Mouse (Mus musculus): ENCODE measurements around the gene Iqcf1. TPM values are rescaled to one million over a fixed set of nuclear protein-coding genes. Genes with fewer than 3 reads are reported as not detected.

Gene Iqcf1
- polyA plus RNA-seq, 1 experiment from 2014 or later, result not detected

DNA sequence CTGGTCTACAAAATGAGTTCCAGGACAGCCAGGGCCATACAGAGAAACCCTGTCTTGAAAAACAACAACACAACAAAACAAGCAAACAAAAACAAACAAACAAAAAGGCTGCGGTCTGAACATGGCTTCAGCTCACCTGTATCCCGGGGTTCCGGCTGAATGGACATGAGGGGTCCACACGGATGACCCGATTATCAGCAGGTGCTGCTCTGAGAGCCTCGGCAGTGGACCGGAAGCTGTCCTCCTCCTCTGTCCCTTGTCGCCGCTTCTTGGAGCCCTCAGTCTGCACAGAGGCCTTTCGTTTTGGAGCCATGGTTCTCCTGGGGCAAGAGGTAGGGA, 24.1 kb upstream of the Iqcf1 start, which contains the start of gene Rrp9:
Gene Rrp9 (plus strand): TSS at position 301 of the 339 bp plus-strand sequence.
- H3K36me3 ChIP-seq (ENCODE audit: control insufficient read depth, insufficient read depth, low read length), result no peaks in the 10 kb centered on the region
- ATAC-seq (replicated peaks; ENCODE audit: insufficient number of reproducible peaks, low FRiP score, low TSS enrichment), result no peak
- peak within 1 kb of the TSS; percentile 58 for H3K9ac ChIP-seq (ENCODE audit: low read depth, low read length)
- WGBS (ENCODE audit: insufficient replicate concordance), result 82% methylated on average over 10 of the region's 10 CpGs
- H3K9me3 ChIP-seq (replicated peaks; ENCODE audit: control insufficient read depth, low read length), result no peaks in the 10 kb centered on the region
- no peak within 1 kb of the TSS for H3K27ac ChIP-seq (ENCODE audit: low read depth, low read length)
- H3K4me3 ChIP-seq (ENCODE audit: low read depth, low read length), result peak within 1 kb of the TSS; percentile 57; the same call in 1 of the 2 replicates
- peaks cover 33% of the 10 kb centered on the region for H3K4me1 ChIP-seq (ENCODE audit: control insufficient read depth, insufficient read depth, low read length)
- H3K27me3 ChIP-seq (ENCODE audit: control insufficient read depth, insufficient read depth, low read length), result no peaks in the 10 kb centered on the region
- peak within 1 kb of the TSS; percentile 48 for H3K4me2 ChIP-seq

DNA sequence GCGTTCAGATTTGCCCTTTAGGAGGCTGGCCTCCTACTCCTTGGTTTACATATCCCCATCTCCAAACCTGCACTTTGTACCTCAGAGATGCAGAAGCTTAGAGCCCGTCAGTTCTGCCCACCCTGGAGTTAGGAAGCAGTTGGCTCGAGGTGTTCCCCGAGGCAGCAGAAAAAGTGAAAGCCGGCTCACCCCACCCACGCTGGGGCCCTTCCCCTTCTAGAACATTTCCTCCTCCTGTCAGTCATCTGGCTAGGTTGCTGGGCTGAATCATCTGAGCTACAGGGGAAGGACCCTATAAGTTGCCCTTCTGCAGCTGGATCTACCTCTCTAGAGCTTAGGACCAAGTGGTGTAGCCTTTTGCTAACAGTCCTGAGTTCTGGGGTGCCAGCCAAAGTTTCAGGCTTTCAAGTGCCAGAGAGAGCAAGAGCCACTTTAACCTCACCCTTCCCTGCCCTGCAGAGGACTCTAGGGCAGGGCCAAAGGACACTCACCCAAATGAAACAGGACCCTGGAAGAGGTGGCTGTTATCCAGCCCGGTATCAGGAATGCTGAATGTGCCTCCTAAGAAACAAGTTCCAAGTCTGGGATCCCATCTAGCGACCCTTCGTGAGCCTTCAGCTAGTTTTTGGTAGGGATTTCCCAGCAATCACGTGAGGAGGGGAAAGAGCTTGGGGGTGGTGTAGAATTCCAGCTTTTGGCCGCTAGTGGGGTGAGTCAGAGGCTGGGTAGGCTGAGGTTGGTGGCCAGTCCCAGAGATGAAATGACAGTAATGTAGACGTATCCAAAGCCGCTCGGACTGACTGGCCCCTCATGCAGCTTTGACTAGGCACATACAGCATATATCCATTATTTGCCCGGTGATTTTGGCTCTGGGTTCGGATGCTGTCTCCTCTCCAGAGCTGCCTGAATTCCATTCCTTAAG, 23.5 kb upstream of the Iqcf1 start:
- 31% methylated on average over 16 of the region's 16 CpGs for WGBS (ENCODE audit: insufficient replicate concordance)
- no peak overlapping the region for H3K27ac ChIP-seq (ENCODE audit: low read depth, low read length)

DNA sequence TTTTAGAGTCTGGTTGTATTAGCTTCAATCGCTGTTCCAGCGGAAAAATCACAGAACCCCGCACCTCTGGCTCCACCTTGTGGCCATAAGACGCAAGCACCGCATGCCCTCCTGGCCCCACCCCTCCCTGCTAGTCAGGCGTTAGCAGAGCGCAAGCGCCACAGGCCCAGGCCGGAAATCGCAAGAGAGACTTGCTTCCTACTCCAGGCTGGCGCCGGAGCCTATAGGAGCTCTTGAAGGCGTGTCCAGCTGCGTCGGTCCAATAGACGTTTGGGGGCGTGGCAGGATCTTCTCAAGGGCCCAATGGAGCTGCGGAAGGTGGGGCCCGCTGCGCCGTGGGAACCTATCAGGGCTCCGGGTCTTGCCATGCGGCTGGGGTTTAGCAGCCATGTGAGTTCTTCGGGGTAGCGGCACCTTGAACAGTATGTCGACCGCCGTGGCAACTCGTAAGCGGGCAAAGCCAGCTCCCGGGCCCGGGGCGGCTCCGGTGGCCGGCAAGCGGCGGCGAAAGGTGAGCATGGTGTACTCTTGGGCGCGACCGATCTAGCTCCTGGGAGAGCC, 22.8 kb upstream of the Iqcf1 start, which contains the start of gene Parp3:
Gene Parp3 (minus strand): TSS at position 26 of the 561 bp plus-strand sequence.
- H3K27me3 ChIP-seq (ENCODE audit: control insufficient read depth, insufficient read depth, low read length), result no peaks in the 10 kb centered on the region
- no peaks in the 10 kb centered on the region for H3K36me3 ChIP-seq (ENCODE audit: control insufficient read depth, insufficient read depth, low read length)
- peak within 1 kb of the TSS; percentile 63 for H3K9ac ChIP-seq (ENCODE audit: low read depth, low read length)
- H3K4me3 ChIP-seq (ENCODE audit: low read depth, low read length), result peak within 1 kb of the TSS; percentile 57
- ATAC-seq (replicated peaks; ENCODE audit: insufficient number of reproducible peaks, low FRiP score, low TSS enrichment), result peak; percentile 98
- no peak within 1 kb of the TSS for H3K27ac ChIP-seq (ENCODE audit: low read depth, low read length)
- WGBS (ENCODE audit: insufficient replicate concordance), result under 1% methylated on average over 41 of the region's 41 CpGs
- H3K4me1 ChIP-seq (ENCODE audit: control insufficient read depth, insufficient read depth, low read length), result peaks cover 28% of the 10 kb centered on the region
- peak within 1 kb of the TSS; percentile 77 for H3K4me2 ChIP-seq
- no peaks in the 10 kb centered on the region for H3K9me3 ChIP-seq (replicated peaks; ENCODE audit: control insufficient read depth, low read length)

More for the DNA sequence above, 23.5 kb upstream of the Iqcf1 start:
- H3K4me3 ChIP-seq (ENCODE audit: low read depth, low read length), result peak overlapping the region; percentile 57; the same call in 1 of the 2 replicates
- peaks cover 33% of the 10 kb centered on the region for H3K4me1 ChIP-seq (ENCODE audit: control insufficient read depth, insufficient read depth, low read length)
- H3K27me3 ChIP-seq (ENCODE audit: control insufficient read depth, insufficient read depth, low read length), result no peaks in the 10 kb centered on the region
- peak overlapping the region; percentile 48 for H3K4me2 ChIP-seq
- H3K9ac ChIP-seq (ENCODE audit: low read depth, low read length), result peak overlapping the region; percentile 58
- no peaks in the 10 kb centered on the region for H3K36me3 ChIP-seq (ENCODE audit: control insufficient read depth, insufficient read depth, low read length)
- peak; percentile 14; the same call in 1 of the 2 replicates for ATAC-seq (replicated peaks; ENCODE audit: insufficient number of reproducible peaks, low FRiP score, low TSS enrichment)
- H3K9me3 ChIP-seq (replicated peaks; ENCODE audit: control insufficient read depth, low read length), result no peaks in the 10 kb centered on the region

DNA sequence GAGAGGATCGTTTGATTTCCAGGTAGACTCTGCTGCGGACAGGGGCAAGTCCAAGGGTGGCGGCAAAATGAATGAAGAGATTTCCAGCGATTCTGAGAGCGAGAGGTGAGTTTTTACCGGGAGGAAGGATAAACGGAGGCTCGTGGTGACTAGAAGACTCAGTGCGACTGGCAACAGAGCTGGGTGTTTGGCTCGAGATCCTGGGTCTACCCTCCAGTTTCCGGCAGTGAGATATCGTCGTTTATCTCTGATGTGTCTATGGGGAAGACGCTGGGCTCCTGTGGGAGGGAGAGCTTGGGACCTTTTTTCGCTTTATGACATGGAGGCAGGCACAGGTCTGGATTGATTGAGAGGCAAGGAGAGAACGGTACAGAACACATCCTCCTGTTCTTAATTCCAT, 22.1 kb upstream of the Iqcf1 start:
- no peaks in the 10 kb centered on the region for H3K27me3 ChIP-seq (ENCODE audit: control insufficient read depth, insufficient read depth, low read length)
- peaks cover under 1% of the 10 kb centered on the region; the same call in 1 of the 2 replicates for H3K36me3 ChIP-seq (ENCODE audit: control insufficient read depth, insufficient read depth, low read length)
- H3K4me1 ChIP-seq (ENCODE audit: control insufficient read depth, insufficient read depth, low read length), result peaks cover 23% of the 10 kb centered on the region
- 2% methylated on average over 16 of the region's 16 CpGs for WGBS (ENCODE audit: insufficient replicate concordance)
- H3K27ac ChIP-seq (ENCODE audit: low read depth, low read length), result no peak overlapping the region
- H3K4me2 ChIP-seq, result peak overlapping the region; percentile 77
- no peak for ATAC-seq (replicated peaks; ENCODE audit: insufficient number of reproducible peaks, low FRiP score, low TSS enrichment)
- no peaks in the 10 kb centered on the region for H3K9me3 ChIP-seq (replicated peaks; ENCODE audit: control insufficient read depth, low read length)
- peak overlapping the region; percentile 57 for H3K4me3 ChIP-seq (ENCODE audit: low read depth, low read length)
- H3K9ac ChIP-seq (ENCODE audit: low read depth, low read length), result peak overlapping the region; percentile 63

DNA sequence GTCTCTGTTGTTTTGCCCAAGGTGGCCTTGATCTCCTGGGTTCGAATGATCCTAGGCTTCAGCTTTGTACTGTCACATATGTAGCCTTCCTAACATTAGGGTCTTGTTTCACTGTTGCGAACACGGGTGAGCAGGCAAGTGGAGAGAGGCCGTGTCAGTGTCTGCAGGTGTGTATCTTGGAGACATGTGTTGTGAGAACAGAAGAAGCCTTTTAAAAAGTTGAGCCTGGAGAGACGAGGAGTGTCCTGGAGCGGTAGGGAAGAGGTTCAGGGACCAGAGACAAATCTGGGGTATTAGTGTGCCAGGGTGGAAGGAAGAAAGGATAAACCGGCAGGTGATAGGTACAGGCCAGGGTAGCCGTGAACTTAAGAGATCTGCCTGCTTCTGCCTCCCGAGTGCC, 21.7 kb upstream of the Iqcf1 start:
- Histone ChIP-seq H3K4me1 (ENCODE audit: control insufficient read depth, insufficient read depth, low read length) (peaks cover 23% of the 10 kb centered on the region), H3K4me3 (ENCODE audit: low read depth, low read length) (peak overlapping the region; percentile 57), H3K9ac (ENCODE audit: low read depth, low read length) (peak overlapping the region; percentile 63; the same call in 1 of the 2 replicates), H3K27ac (ENCODE audit: low read depth, low read length) (no peak overlapping the region), H3K27me3 (ENCODE audit: control insufficient read depth, insufficient read depth, low read length) (no peaks in the 10 kb centered on the region), H3K36me3 (ENCODE audit: control insufficient read depth, insufficient read depth, low read length) (peaks cover 5% of the 10 kb centered on the region), H3K9me3 (replicated peaks; ENCODE audit: control insufficient read depth, low read length) (no peaks in the 10 kb centered on the region), H3K4me2 (peak overlapping the region; percentile 77)
- whole genome bisulfite sequencing (ENCODE audit: insufficient replicate concordance), result 77% methylated on average over 9 of the region's 9 CpGs
- no peak for ATAC-seq (replicated peaks; ENCODE audit: insufficient number of reproducible peaks, low FRiP score, low TSS enrichment)

DNA sequence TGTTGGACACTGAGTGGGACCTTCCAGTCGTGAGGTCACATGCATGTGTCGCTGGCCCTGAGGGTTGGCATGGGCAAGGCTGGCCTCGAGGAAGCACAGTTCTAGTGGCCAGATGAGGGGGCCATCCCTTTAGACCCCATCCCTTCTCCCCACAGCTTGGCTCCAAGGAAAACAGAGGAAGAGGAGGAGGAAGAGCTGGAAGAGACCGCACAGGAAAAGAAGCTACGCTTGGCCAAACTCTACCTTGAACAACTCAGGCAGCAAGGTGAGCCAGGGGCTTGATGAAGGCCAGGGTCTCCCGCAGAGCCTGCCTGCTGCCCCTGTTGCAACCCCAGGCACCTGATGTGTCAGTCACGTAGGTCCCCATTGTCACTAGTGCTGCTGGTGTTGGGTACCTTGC, 19.2 kb upstream of the Iqcf1 start:
- Histone ChIP-seq H3K27ac (ENCODE audit: low read depth, low read length) (no peak overlapping the region), H3K4me3 (ENCODE audit: low read depth, low read length) (no peak overlapping the region), H3K9ac (ENCODE audit: low read depth, low read length) (no peak overlapping the region), H3K4me2 (no peak overlapping the region), H3K9me3 (replicated peaks; ENCODE audit: control insufficient read depth, low read length) (no peaks in the 10 kb centered on the region), H3K4me1 (ENCODE audit: control insufficient read depth, insufficient read depth, low read length) (peaks cover 13% of the 10 kb centered on the region), H3K36me3 (ENCODE audit: control insufficient read depth, insufficient read depth, low read length) (peaks cover 21% of the 10 kb centered on the region), H3K27me3 (ENCODE audit: control insufficient read depth, insufficient read depth, low read length) (no peaks in the 10 kb centered on the region)
- no peak for ATAC-seq (replicated peaks; ENCODE audit: insufficient number of reproducible peaks, low FRiP score, low TSS enrichment)
- WGBS (ENCODE audit: insufficient replicate concordance), result 90% methylated on average over 7 of the region's 7 CpGs

DNA sequence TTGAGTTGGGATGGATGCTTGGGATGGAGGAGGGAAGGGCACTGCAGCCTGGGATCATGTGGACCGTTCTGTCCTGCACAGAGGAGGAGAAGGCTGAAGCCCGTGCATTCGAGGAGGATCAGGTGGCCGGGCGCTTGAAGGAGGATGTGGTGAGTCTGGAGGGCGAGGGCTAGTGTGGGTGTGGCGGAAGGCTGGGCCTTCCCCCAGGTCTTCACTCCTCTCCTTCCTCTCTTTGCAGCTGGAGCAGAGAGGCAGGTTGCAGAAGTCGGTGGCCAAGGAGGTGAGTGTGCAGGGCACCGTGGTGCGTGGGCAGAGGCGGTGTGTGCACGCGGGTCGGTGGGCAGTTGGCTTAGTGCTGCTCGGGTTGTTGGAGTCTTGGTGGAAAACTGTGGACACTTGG, 18.7 kb upstream of the Iqcf1 start:
- Histone ChIP-seq H3K9ac (ENCODE audit: low read depth, low read length) (no peak overlapping the region), H3K36me3 (ENCODE audit: control insufficient read depth, insufficient read depth, low read length) (peaks cover 21% of the 10 kb centered on the region), H3K27ac (ENCODE audit: low read depth, low read length) (no peak overlapping the region), H3K4me1 (ENCODE audit: control insufficient read depth, insufficient read depth, low read length) (peaks cover 9% of the 10 kb centered on the region), H3K27me3 (ENCODE audit: control insufficient read depth, insufficient read depth, low read length) (no peaks in the 10 kb centered on the region), H3K9me3 (replicated peaks; ENCODE audit: control insufficient read depth, low read length) (no peaks in the 10 kb centered on the region), H3K4me2 (no peak overlapping the region), H3K4me3 (ENCODE audit: low read depth, low read length) (no peak overlapping the region)
- no peak for ATAC-seq (replicated peaks; ENCODE audit: insufficient number of reproducible peaks, low FRiP score, low TSS enrichment)
- 92% methylated on average over 15 of the region's 15 CpGs for WGBS (ENCODE audit: insufficient replicate concordance)

DNA sequence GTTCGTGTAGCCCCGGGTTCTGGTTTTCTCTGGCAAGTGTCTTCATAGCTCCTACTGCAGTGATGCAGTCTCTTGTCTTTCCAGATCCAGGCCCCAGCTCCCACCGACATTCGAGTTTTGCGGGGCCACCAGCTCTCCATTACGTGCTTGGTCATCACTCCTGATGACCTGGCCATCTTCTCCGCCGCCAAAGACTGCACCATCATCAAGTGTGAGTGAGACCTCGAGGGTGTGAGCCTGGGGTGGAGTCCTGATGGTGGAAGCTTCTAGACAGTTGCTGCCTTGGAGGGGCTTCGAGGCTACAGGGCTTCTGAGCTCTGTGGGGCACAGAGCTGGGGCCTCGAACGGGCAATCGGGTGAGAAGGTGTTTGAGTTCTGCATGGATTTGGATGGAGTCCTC, 18.1 kb upstream of the Iqcf1 start:
- H3K27me3 ChIP-seq (ENCODE audit: control insufficient read depth, insufficient read depth, low read length), result no peaks in the 10 kb centered on the region
- peaks cover 21% of the 10 kb centered on the region for H3K36me3 ChIP-seq (ENCODE audit: control insufficient read depth, insufficient read depth, low read length)
- 89% methylated on average over 13 of the region's 13 CpGs for WGBS (ENCODE audit: insufficient replicate concordance)
- H3K27ac ChIP-seq (ENCODE audit: low read depth, low read length), result no peak overlapping the region
- H3K4me2 ChIP-seq, result no peak overlapping the region
- peaks cover 3% of the 10 kb centered on the region for H3K4me1 ChIP-seq (ENCODE audit: control insufficient read depth, insufficient read depth, low read length)
- no peak for ATAC-seq (replicated peaks; ENCODE audit: insufficient number of reproducible peaks, low FRiP score, low TSS enrichment)
- H3K9ac ChIP-seq (ENCODE audit: low read depth, low read length), result no peak overlapping the region
- no peaks in the 10 kb centered on the region for H3K9me3 ChIP-seq (replicated peaks; ENCODE audit: control insufficient read depth, low read length)
- no peak overlapping the region for H3K4me3 ChIP-seq (ENCODE audit: low read depth, low read length)

Measured in heart, embryonic 11.5 days (tissue).